Mouse (Mus musculus) thymus, postnatal 14 days (tissue): ENCODE measurements around the gene Cby1.
A peak's percentile ranks its signal among the peaks of the same experiment; 100 is the strongest.

Experiments
- DNase-seq: peaks from one replicate; pipeline ENCODE4 v3.0.0; 2021

Gene Cby1

GRCm38 (mm10) chr15:79681973-79682372, 23.0 kb downstream of the Cby1 start:
- no peak for DNase-seq

- DNase-seq = no peak
These were observed 24.1 kb downstream of the Cby1 start for GRCm38 (mm10) chr15:79683146-79683545.

- no peak for DNase-seq
These were observed 24.9 kb downstream of the Cby1 start for GRCm38 (mm10) chr15:79683707-79684465.

GRCm38 (mm10) chr15:79684616-79685015, 25.6 kb downstream of the Cby1 start:
- no peak for DNase-seq

GRCm38 (mm10) chr15:79685141-79685641, 26.2 kb downstream of the Cby1 start:
- DNase-seq = no peak

- DNase-seq = no peak
These were observed 27.3 kb downstream of the Cby1 start for GRCm38 (mm10) chr15:79686046-79686869.

GRCm38 (mm10) chr15:79687175-79687574, 28.2 kb downstream of the Cby1 start:
- no peak for DNase-seq

- DNase-seq = peak; percentile 98
These were observed 28.8 kb downstream of the Cby1 start, which contains the start of gene Josd1 for GRCm38 (mm10) chr15:79687646-79688267. Gene Josd1, minus strand, starts transcription at chr15:79687919.

GRCm38 (mm10) chr15:79688268-79688956, 29.4 kb downstream of the Cby1 start:
- no peak for DNase-seq

GRCm38 (mm10) chr15:79689662-79690425, 30.8 kb downstream of the Cby1 start:
- DNase-seq = no peak

- DNase-seq = peak; percentile 94
These were observed 31.5 kb downstream of the Cby1 start, which contains the start of gene Gtpbp1 for GRCm38 (mm10) chr15:79690426-79691022. Gene Gtpbp1, plus strand, starts transcription at chr15:79690845.

GRCm38 (mm10) chr15:79691023-79691508, 32.1 kb downstream of the Cby1 start:
- peak; percentile 60 for DNase-seq

GRCm38 (mm10) chr15:79692334-79692733, 33.3 kb downstream of the Cby1 start:
- DNase-seq = no peak

GRCm38 (mm10) chr15:79693740-79694139, 34.7 kb downstream of the Cby1 start:
- peak; percentile 69 for DNase-seq

GRCm38 (mm10) chr15:79694512-79694911, 35.5 kb downstream of the Cby1 start:
- DNase-seq = no peak

GRCm38 (mm10) chr15:79695516-79695915, 36.5 kb downstream of the Cby1 start:
- no peak for DNase-seq

GRCm38 (mm10) chr15:79696508-79696907, 37.5 kb downstream of the Cby1 start:
- no peak for DNase-seq

GRCm38 (mm10) chr15:79697011-79697410, 38.0 kb downstream of the Cby1 start:
- no peak for DNase-seq

GRCm38 (mm10) chr15:79697558-79698187, 38.7 kb downstream of the Cby1 start:
- DNase-seq = no peak

- DNase-seq = no peak
These were observed 47.7 kb downstream of the Cby1 start for GRCm38 (mm10) chr15:79706603-79707214.
